In the genomic region with DNA sequence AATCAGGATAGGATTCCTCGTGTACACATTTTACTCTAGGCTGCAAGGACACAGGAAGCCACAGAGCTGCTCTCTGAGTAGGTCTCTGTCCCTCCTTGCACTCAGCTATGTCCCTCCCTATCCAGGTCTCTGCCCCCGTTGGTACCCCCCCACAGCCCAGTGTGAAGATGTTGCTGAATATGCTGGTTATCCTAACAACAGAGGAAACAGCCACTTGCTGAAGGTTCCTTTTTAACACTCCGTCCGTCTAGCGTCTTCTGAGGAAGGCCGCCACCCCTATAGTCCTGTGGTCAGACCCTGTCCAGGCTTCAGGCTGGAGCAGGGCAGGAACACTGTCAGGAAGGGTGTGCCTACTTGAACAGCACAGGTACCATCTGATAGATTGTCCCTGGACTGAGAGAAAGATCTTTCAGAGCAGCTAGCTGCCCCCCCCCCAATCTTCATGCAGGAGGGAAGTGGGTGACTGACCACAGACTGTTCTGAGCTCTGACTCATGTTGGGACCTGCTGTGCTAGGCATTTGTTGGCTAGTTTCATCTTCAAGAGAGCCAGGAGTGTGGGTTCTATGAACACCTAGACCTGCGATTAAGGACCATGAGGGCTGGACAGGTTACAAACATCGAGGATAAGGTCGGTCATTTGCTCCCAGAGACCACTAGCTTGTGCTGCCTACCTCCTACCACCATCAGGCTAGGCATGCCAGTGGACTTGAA, we compare ENCODE assay signal across 8 mouse cellular contexts. TPM values are rescaled to one million over a fixed set of nuclear protein-coding genes. Genes with fewer than 3 reads are reported as not detected.
A peak's percentile ranks its signal among the peaks of the same experiment; 100 is the strongest.
DNase-seq lines count a peak whose midpoint lies in the region; ATAC-seq and TF ChIP-seq lines count a peak whose summit lies in the region.

No protein-coding gene starts in this region.

- 87% methylated on average over 9 of the region's 9 CpGs for WGBS in hindbrain, embryonic 14.5 days
- WGBS in hindbrain, embryonic 16.5 days: 87% methylated on average over 9 of the region's 9 CpGs
- WGBS in liver, embryonic 15.5 days (ENCODE audit: insufficient replicate concordance): 22% methylated on average over 9 of the region's 9 CpGs
- 72% methylated on average over 9 of the region's 9 CpGs for WGBS in cerebellum, adult 2 months

- no peaks in the 10 kb centered on the region for H3K27me3 ChIP-seq in hindbrain, embryonic 14.5 days (ENCODE audit: control insufficient read depth, insufficient read depth, low read length)
- no peaks in the 10 kb centered on the region for H3K27me3 ChIP-seq in hindbrain, embryonic 16.5 days (replicated peaks; ENCODE audit: control insufficient read depth, insufficient read depth, low read length)
- no peaks in the 10 kb centered on the region for H3K27me3 ChIP-seq in erythroblast, embryonic 14.5 days (ENCODE audit: control insufficient read depth)
- H3K27me3 ChIP-seq in liver, embryonic 15.5 days: no peaks in the 10 kb centered on the region
- H3K27me3 ChIP-seq in cerebellum, adult 2 months (ENCODE audit: control insufficient read depth, insufficient read depth, low read length): no peaks in the 10 kb centered on the region; the same call in 1 of the 2 replicates

- no peak for ATAC-seq in hindbrain, embryonic 14.5 days (ENCODE audit: low FRiP score)
- no peak for ATAC-seq in hindbrain, embryonic 16.5 days
- peak; percentile 9; the same call in 1 of the 2 replicates for ATAC-seq in liver, embryonic 15.5 days (ENCODE audit: insufficient read depth)

- H3K4me1 ChIP-seq in hindbrain, embryonic 14.5 days (replicated peaks; ENCODE audit: control insufficient read depth, insufficient read depth, low read length): no peaks in the 10 kb centered on the region
- H3K4me1 ChIP-seq in hindbrain, embryonic 16.5 days (ENCODE audit: control insufficient read depth, insufficient read depth, low read depth, low read length): no peaks in the 10 kb centered on the region
- H3K4me1 ChIP-seq in erythroblast, embryonic 14.5 days (ENCODE audit: control insufficient read depth): peaks cover 78% of the 10 kb centered on the region
- peaks cover 65% of the 10 kb centered on the region for H3K4me1 ChIP-seq in liver, embryonic 15.5 days (replicated peaks)
- peaks cover 6% of the 10 kb centered on the region for H3K4me1 ChIP-seq in cerebellum, adult 2 months (ENCODE audit: control insufficient read depth, insufficient read depth, low read length)

- DNase-seq in hindbrain, embryonic 14.5 days (ENCODE audit: low spot score): no peak
- DNase-seq in B cell, adult 2 months: peak; percentile 64 to 66
- DNase-seq in cerebellum, adult 2 months: no peak
- DNase-seq in layer of hippocampus, adult 8-10 months (ENCODE audit: low spot score in 2 of 2): no peak
- DNase-seq in urinary bladder, postnatal 25 days (ENCODE audit: low spot score): no peak

- no peaks in the 10 kb centered on the region for H3K36me3 ChIP-seq in hindbrain, embryonic 14.5 days (replicated peaks; ENCODE audit: control insufficient read depth, insufficient read depth)
- H3K36me3 ChIP-seq in hindbrain, embryonic 16.5 days (ENCODE audit: control insufficient read depth, insufficient read depth, low read length): no peaks in the 10 kb centered on the region
- H3K36me3 ChIP-seq in erythroblast, embryonic 14.5 days (ENCODE audit: control insufficient read depth): peaks cover 2% of the 10 kb centered on the region; the same call in 1 of the 2 replicates
- H3K36me3 ChIP-seq in liver, embryonic 15.5 days (replicated peaks): no peaks in the 10 kb centered on the region

- no peaks in the 10 kb centered on the region for H3K9me3 ChIP-seq in hindbrain, embryonic 14.5 days (ENCODE audit: control insufficient read depth, low read length)
- H3K9me3 ChIP-seq in hindbrain, embryonic 16.5 days (ENCODE audit: control insufficient read depth, low read length): no peaks in the 10 kb centered on the region
- no peaks in the 10 kb centered on the region for H3K9me3 ChIP-seq in erythroblast, embryonic 14.5 days (ENCODE audit: control insufficient read depth, low read length)
- no peaks in the 10 kb centered on the region for H3K9me3 ChIP-seq in liver, embryonic 15.5 days (replicated peaks)

- H3K4me2 ChIP-seq in hindbrain, embryonic 14.5 days (replicated peaks): 0 out of 2 replicates have a peak overlapping the region, but pooled peaks have one; percentile 2
- H3K4me2 ChIP-seq in hindbrain, embryonic 16.5 days (ENCODE audit: low read length): no peak overlapping the region
- peak overlapping the region; percentile 73 for H3K4me2 ChIP-seq in liver, embryonic 15.5 days

- no peak overlapping the region for H3K4me3 ChIP-seq in hindbrain, embryonic 14.5 days (replicated peaks; ENCODE audit: low read length)
- no peak overlapping the region for H3K4me3 ChIP-seq in hindbrain, embryonic 16.5 days (ENCODE audit: low read length)
- peak overlapping the region; percentile 63 for H3K4me3 ChIP-seq in erythroblast, embryonic 14.5 days (replicated peaks)
- peak overlapping the region; percentile 61 for H3K4me3 ChIP-seq in liver, embryonic 15.5 days (replicated peaks)
- no peak overlapping the region for H3K4me3 ChIP-seq in cerebellum, adult 2 months (replicated peaks; ENCODE audit: insufficient read depth, low read depth, low read length)

- no peak for TF ChIP-seq POLR2A in cerebellum, adult 2 months (IDR thresholded peaks at IDR 0.05; ENCODE audit: borderline replicate concordance, insufficient read depth, low read length)

- no peak overlapping the region for H3K9ac ChIP-seq in hindbrain, embryonic 14.5 days
- no peak overlapping the region for H3K9ac ChIP-seq in hindbrain, embryonic 16.5 days (ENCODE audit: low read depth, low read length)
- H3K9ac ChIP-seq in liver, embryonic 15.5 days: peak overlapping the region; percentile 63

- TF ChIP-seq CTCF in cerebellum, adult 2 months (IDR thresholded peaks at IDR 0.05; ENCODE audit: borderline replicate concordance, insufficient read depth, low read depth, low read length): no peak

- no peak overlapping the region for H3K27ac ChIP-seq in hindbrain, embryonic 14.5 days
- H3K27ac ChIP-seq in hindbrain, embryonic 16.5 days (ENCODE audit: low read depth, low read length): no peak overlapping the region
- peak overlapping the region; percentile 81 for H3K27ac ChIP-seq in liver, embryonic 15.5 days (replicated peaks)
- H3K27ac ChIP-seq in cerebellum, adult 2 months (ENCODE audit: insufficient read depth, low read length): no peak overlapping the region

RNA-seq across cellular contexts. Expression of a gene that starts 1.2 kb away (rescaled TPM):
- 3.4 and 4.6 TPM in 2 replicates for polyA plus RNA-seq in hindbrain, embryonic 14.5 days (2014; fragmentation: Nextera tagmentation; extraction: Ambion mirVana)
- 3.2 and 3.7 TPM in 2 replicates for polyA plus RNA-seq in hindbrain, embryonic 16.5 days (2015; fragmentation: Nextera tagmentation; extraction: Ambion mirVana)
- 1.7 TPM in 2 replicates for polyA plus RNA-seq in erythroblast, embryonic 14.5 days (2012)
- polyA plus RNA-seq in liver, embryonic 15.5 days (2015; fragmentation: Nextera tagmentation; extraction: Ambion mirVana): 10.9 and 13.4 TPM in 2 replicates
- polyA plus RNA-seq in cerebellum, adult 2 months (2012; rRNA removed): 4.7 and 5.6 TPM in 2 replicates
- total RNA-seq in layer of hippocampus, adult 8-10 months (2022): 10 to 100 TPM; 12.3 to 64.3 (median 33.4) TPM

RNA-seq across cellular contexts. Expression of a gene that starts 47.6 kb away (rescaled TPM):
- 15.4 and 19.0 TPM in 2 replicates for polyA plus RNA-seq in hindbrain, embryonic 14.5 days (2014; fragmentation: Nextera tagmentation; extraction: Ambion mirVana)
- 28.9 and 29.9 TPM in 2 replicates for polyA plus RNA-seq in hindbrain, embryonic 16.5 days (2015; fragmentation: Nextera tagmentation; extraction: Ambion mirVana)
- polyA plus RNA-seq in erythroblast, embryonic 14.5 days (2012): 0.01 TPM in 1 of 2 replicates, not detected in the other
- polyA plus RNA-seq in liver, embryonic 15.5 days (2015; fragmentation: Nextera tagmentation; extraction: Ambion mirVana): 6.6 and 9.1 TPM in 2 replicates
- polyA plus RNA-seq in cerebellum, adult 2 months (2012; rRNA removed): 21.8 and 25.5 TPM in 2 replicates
- 100 to 1,000 TPM in 2 of 4 experiments, 10 to 100 TPM in 2; 96.0 to 116 (median 105) TPM for total RNA-seq in layer of hippocampus, adult 8-10 months (2022)

Comparison
In these comparisons a context has a peak if more than half of its experiments do, and no peak if none do; other contexts are left out.
1. DNase-seq: peak in B cell, adult 2 months (2 of 2); none in hindbrain, embryonic 14.5 days (single experiment), cerebellum, adult 2 months (0 of 2), layer of hippocampus, adult 8-10 months (0 of 2) and urinary bladder, postnatal 25 days (single experiment).
2. H3K4me3 ChIP-seq: peak in erythroblast, embryonic 14.5 days (single experiment) and liver, embryonic 15.5 days (single experiment); none in hindbrain, embryonic 14.5 days (single experiment), hindbrain, embryonic 16.5 days (single experiment) and cerebellum, adult 2 months (single experiment).